Mouse (Mus musculus) cerebellum, adult 2 months (tissue): ENCODE measurements around the gene Rnf126. TPM values are rescaled to one million over a fixed set of nuclear protein-coding genes. Genes with fewer than 3 reads are reported as not detected.
A peak's percentile ranks its signal among the peaks of the same experiment; 100 is the strongest.

Source experiments
- DNase-seq, 2 experiments: peaks; one replicate each; pipeline ENCODE4 v3.0.0; 2021
- H3K27ac ChIP-seq: fragments of 200-500 bp; 2 replicates; pipeline ENCODE4 v1.5.1; 2012; ENCODE audit warnings: low read length, control low read depth, inconsistent platforms; ENCODE audit not compliant: insufficient read depth
- H3K27me3 ChIP-seq: fragments of 200-500 bp; 2 replicates; pipeline ENCODE4 v1.6.1; 2012; ENCODE audit warnings: inconsistent platforms, mild to moderate bottlenecking, low read length, moderate library complexity; ENCODE audit not compliant: control insufficient read depth, insufficient read depth
- H3K4me1 ChIP-seq: fragments of 200-500 bp; 2 replicates; pipeline ENCODE4 v1.6.1; 2011; ENCODE audit warnings: low read length; ENCODE audit not compliant: control insufficient read depth, insufficient read depth
- H3K4me3 ChIP-seq: fragments of 200-500 bp; replicated peaks from 2 replicates; pipeline ENCODE3; 2011; ENCODE audit warnings: mild to moderate bottlenecking, low read depth, low read length, control low read depth; ENCODE audit not compliant: insufficient read depth
- CTCF ChIP-seq: fragments of 200-500 bp; IDR thresholded peaks from 2 replicates; pipeline ENCODE4 v1.5.1; 2011; ENCODE audit warnings: low read depth, mild to moderate bottlenecking, control low read depth, low read length, moderate library complexity, borderline replicate concordance; ENCODE audit not compliant: insufficient read depth
- POLR2A ChIP-seq: fragments of 200-500 bp; IDR thresholded peaks from 2 replicates; pipeline ENCODE4 v1.6.1; 2011; ENCODE audit warnings: low read length, control low read depth, borderline replicate concordance; ENCODE audit not compliant: insufficient read depth
- WGBS: fragments of 180-500 bp; shearing (Covaris S2); methylation state at CpG from one replicate; pipeline ENCODE4 v1.1.7; 2018; 5-methylcytosine and 5-hydroxymethylcytosine counted together
- polyA plus RNA-seq: library from polyadenylated mRNA; depleted of rRNA; stranded (reverse); fragments of >200 nt; gene quantifications from 2 replicates; pipeline ENCODE4 v1.2.3, GENCODE M21; 2012

The Rnf126 gene
- polyA plus RNA-seq, 1 experiment = 126 TPM

DNA sequence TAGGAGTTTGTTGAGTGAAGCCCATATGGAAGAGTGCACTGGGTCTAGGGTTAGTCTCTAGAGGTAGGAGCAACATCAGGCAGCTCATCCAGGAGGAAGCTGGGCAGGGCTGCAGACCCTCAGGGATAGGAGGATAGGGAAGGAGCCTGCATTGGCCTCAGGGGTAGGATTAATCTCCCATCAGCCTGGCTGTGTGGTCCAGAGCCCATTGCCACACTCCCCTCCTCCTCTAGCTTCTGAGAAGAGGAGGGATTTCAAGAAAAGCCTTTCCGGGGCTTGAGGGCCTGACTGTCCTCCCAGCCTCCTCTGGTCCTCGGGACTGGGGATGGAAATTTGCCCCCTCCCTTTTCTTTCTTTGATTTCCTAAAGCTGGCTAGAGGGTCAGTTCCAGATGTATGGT lies 12.4 kb upstream of the Rnf126 start:
- Histone ChIP-seq H3K4me1 (peaks cover 6% of the 10 kb centered on the region), H3K4me3 (no peak overlapping the region), H3K27ac (no peak overlapping the region), H3K27me3 (no peaks in the 10 kb centered on the region)
- 37% methylated on average over 2 of the region's 2 CpGs for WGBS
- no peak for TF ChIP-seq POLR2A
- no peak for TF ChIP-seq CTCF
- no peak for DNase-seq

DNA sequence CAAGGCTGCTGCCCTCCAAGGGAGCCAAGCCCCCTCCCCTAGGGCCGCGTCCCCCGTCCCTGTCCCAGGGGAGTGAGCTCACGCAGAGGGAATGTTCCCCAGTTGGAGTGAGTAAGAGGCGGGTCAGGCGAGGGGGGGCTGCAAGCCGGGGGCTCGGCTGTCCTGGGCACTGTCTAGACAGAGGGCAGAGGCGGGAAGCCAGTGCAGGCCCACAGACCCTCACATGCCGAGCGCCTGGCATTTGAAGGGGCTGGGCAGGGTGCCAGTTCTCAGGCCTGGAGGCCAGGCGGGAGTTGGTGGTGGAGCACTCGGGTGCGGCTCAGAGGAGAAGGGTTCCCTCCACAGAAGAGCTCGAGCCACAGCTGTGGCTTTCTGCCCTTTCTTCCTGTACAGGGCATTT lies 11.3 kb upstream of the Rnf126 start:
- Histone ChIP-seq H3K4me1 (peaks cover 5% of the 10 kb centered on the region), H3K27ac (no peak overlapping the region), H3K27me3 (no peaks in the 10 kb centered on the region), H3K4me3 (no peak overlapping the region)
- 28% methylated on average over 15 of the region's 15 CpGs for WGBS
- no peak for DNase-seq
- TF ChIP-seq CTCF = no peak
- TF ChIP-seq POLR2A = no peak

DNA sequence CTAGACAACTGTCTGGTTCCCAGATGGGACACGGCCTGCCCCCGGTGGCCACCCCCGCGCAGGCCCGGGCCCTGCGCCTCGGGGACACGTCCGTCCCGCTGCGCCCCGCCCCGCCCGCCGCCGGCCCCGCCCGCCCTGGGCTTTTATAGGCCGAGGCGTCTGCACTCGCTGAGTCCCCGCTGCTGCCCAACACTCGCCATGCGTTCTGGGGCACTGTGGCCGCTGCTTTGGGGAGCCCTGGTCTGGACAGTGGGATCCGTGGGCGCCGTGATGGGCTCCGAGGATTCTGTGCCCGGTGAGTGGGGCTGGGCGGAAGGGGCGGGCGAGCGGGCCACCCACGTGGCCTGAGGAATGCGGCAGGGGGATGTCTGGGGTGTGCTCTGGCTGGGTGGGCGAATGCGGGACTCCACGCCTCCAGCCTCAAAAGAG lies 10.4 kb upstream of the Rnf126 start, which contains the start of gene Fstl3:
TSS of gene Fstl3 (plus strand) at position 170 of the 429 bp plus-strand sequence.
- TF ChIP-seq POLR2A (no peak), CTCF (no peak)
- Histone ChIP-seq H3K27ac (no peak within 1 kb of the TSS), H3K4me3 (no peak within 1 kb of the TSS), H3K4me1 (peaks cover 5% of the 10 kb centered on the region), H3K27me3 (no peaks in the 10 kb centered on the region)
- 9% methylated on average over 39 of the region's 39 CpGs for WGBS
- DNase-seq = no peak

DNA sequence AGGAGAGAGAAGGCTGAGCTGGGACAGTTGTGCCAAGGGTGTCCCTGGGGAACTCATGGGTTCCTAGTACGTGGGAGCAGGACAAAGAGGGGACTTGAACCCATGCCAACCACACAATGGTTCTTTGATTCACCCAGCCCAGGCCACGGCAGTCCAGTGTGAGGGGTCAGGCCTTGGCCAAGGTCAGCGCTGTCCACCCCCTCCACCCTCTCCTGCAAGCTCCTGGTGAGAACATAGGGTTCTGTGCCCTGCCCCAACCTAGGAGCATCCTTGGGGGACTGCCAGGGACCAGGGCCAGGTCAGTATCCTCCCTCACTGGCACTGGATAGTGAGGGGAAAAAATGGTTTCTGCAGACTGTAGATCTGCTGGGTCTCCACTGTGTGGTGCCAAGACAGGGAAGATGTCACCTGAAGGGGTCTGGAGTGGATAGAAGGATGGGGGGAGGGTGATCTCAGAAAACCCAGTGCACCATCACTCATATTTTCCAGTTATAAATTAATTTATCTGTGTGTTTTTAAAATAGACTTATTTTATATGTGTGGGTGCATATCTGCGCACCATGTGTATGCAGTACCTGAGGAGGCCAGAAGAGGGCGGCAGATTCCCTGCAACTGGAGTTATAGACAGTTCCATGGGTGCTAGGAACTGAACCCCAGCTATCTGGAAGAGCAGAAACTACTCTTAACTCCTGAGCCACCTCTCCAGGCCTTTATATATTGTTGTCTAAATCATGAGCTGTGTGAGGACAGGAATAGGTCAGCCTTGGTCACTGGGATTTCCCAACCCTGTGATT lies 7.9 kb upstream of the Rnf126 start:
- no peak for DNase-seq
- H3K4me1 ChIP-seq = no peaks in the 10 kb centered on the region
- WGBS = 45% methylated on average over 5 of the region's 5 CpGs

DNA sequence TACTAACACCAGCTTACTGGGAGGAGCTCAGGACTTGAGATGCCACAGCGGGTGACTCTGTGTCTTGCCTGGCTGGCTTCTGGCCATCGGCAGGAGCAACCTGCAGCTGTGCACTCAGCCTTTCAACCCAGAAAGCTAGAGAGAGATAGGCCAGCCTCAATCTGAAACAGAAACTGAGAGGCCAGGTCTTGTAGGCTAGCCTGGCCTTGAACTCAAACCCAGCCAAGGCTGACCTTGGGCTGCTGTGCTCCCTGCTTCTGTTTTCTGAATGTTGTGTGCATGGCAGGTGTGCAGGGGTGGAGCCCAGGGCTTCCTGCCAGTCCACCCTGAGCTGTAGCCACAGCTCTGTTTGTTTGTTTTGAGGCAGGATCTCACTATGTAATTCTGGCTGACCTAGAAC lies 6.5 kb upstream of the Rnf126 start:
- DNase-seq = no peak
- TF ChIP-seq POLR2A (no peak), CTCF (no peak)
- H3K27me3 ChIP-seq = no peaks in the 10 kb centered on the region
- H3K4me3 ChIP-seq = no peak overlapping the region
- no peak overlapping the region for H3K27ac ChIP-seq
- WGBS = 52% methylated on average over 2 of the region's 2 CpGs
- H3K4me1 ChIP-seq = no peaks in the 10 kb centered on the region

More for the DNA sequence above, 7.9 kb upstream of the Rnf126 start:
- no peaks in the 10 kb centered on the region for H3K27me3 ChIP-seq
- TF ChIP-seq POLR2A (no peak), CTCF (no peak)
- H3K27ac ChIP-seq = no peak overlapping the region
- H3K4me3 ChIP-seq = no peak overlapping the region

DNA sequence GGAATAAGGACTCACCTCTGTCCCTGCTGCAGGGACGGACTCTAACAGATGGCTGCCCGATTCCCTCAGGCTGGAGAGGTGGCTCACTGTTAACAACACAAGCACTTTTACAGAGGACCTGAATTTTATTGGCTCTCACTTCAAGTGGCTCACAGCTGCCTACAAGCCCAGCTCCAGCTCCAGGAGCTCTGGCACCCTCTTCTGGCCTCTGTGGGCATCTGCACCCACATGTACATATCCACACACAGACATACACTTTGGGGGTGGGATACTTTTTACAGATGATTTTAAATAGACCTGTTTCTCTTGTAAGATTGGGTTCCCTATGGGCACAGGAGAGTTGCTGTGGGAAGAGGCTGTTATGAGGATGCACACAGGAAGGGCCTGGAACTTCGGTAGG lies 5.6 kb upstream of the Rnf126 start:
- no peaks in the 10 kb centered on the region for H3K27me3 ChIP-seq
- H3K4me1 ChIP-seq = no peaks in the 10 kb centered on the region
- 88% methylated on average over 3 of the region's 3 CpGs for WGBS
- no peak overlapping the region for H3K27ac ChIP-seq
- no peak for DNase-seq
- H3K4me3 ChIP-seq = no peak overlapping the region
- no peak for TF ChIP-seq POLR2A
- TF ChIP-seq CTCF = no peak

DNA sequence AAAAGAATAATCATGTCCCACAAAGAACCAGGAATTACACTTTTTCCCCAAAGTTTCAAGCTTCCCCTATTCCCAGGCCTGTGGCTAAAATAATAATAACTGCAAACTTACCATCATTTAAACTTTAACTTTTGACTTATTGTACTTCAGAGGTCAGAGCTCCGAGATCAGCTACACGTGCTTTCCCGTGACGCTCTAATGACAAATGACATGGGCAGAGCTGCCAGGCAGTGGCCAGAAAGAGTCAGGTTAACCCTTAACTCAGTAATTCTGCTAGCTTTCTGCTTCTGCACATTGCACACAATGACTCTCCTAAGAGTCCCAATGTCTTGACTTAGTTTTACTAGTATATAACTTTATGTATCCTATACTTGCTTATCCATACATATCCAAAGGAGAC lies 2.6 kb upstream of the Rnf126 start:
- WGBS = 75% methylated on average over 4 of the region's 4 CpGs

DNA sequence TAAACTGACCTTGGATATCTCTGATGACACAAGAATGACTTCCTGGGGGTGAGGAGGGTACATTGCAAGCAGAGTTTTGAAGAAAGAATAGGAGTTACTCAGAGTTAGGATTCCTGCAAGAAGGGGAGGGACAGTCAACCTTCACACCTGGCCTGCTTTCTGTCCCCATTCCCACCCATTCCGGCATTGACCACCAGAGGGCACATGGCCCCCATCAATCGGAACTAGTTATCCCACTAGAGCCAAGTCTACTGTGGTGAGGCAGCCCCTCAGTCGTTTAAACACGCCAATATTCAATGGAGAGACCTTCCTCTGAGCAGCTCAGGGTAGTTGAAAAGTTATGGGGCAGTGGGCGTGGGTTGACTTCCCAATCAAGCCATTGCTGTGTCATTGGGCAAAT lies 1.6 kb upstream of the Rnf126 start:
- Histone ChIP-seq H3K4me1 (peaks cover 19% of the 10 kb centered on the region), H3K27ac (no peak overlapping the region), H3K4me3 (no peak overlapping the region), H3K27me3 (no peaks in the 10 kb centered on the region)
- WGBS = 2% methylated on average over 5 of the region's 5 CpGs
- TF ChIP-seq POLR2A (no peak), CTCF (peak; percentile 96)
- peak; percentile 67 to 80 for DNase-seq

More for the DNA sequence above, 2.6 kb upstream of the Rnf126 start:
- TF ChIP-seq POLR2A (no peak), CTCF (no peak)
- Histone ChIP-seq H3K27ac (no peak overlapping the region), H3K4me3 (no peak overlapping the region), H3K27me3 (no peaks in the 10 kb centered on the region), H3K4me1 (peaks cover 10% of the 10 kb centered on the region)
- DNase-seq = no peak
